Comparison of ENCODE assay signal across 8 mouse cellular contexts in the genomic region with DNA sequence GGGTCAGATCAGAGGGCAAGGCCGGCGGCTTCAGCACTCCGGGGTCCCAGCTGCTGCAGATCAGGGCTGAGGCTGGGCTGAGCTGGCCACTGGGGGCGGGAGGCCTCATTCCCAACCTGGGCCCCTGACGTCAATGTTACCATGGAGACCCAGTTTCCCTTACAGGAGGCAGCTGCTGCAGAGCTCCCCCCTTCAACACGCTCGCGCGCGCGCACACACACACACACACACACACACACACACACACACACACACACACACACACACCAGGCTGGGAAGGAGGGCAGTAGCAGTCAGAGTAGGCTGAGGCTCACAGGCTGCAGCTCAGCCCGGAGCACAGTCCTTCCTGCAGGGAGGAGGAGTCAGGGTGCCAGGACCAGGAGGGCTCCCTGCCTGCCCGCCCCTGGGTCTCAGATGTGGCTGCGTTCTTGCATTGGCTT. TPM values are rescaled to one million over a fixed set of nuclear protein-coding genes. Genes with fewer than 3 reads are reported as not detected.
DNase-seq lines count a peak whose midpoint lies in the region; ATAC-seq lines count a peak whose summit lies in the region.

No protein-coding gene starts in this region.

- H3K9me3 ChIP-seq in intestine, embryonic 16.5 days (ENCODE audit: control insufficient read depth, low read length), result no peaks in the 10 kb centered on the region

- H3K4me3 ChIP-seq in intestine, embryonic 16.5 days (ENCODE audit: low read length), result peak overlapping the region; percentile 19

- H3K36me3 ChIP-seq in intestine, embryonic 16.5 days (ENCODE audit: control insufficient read depth, insufficient read depth, low read length), result no peaks in the 10 kb centered on the region

- peaks cover 13% of the 10 kb centered on the region for H3K4me1 ChIP-seq in intestine, embryonic 16.5 days (ENCODE audit: control insufficient read depth, insufficient read depth, low read length)

- WGBS in intestine, embryonic 16.5 days, result 0% methylated on average over 12 of the region's 14 CpGs

- peak overlapping the region; percentile 57; the same call in 1 of the 2 replicates for H3K9ac ChIP-seq in intestine, embryonic 16.5 days (ENCODE audit: low read depth, low read length)

- H3K27ac ChIP-seq in intestine, embryonic 16.5 days (ENCODE audit: low read length), result peak overlapping the region; percentile 23; the same call in 1 of the 2 replicates

- ATAC-seq in intestine, embryonic 16.5 days, result peak; percentile 82
- ATAC-seq in megakaryocyte progenitor cell, adult 5-6 weeks (replicated peaks; ENCODE audit: poor library complexity), result peak; percentile 43
- ATAC-seq in activated CD4-positive, CD25-positive, alpha-beta regulatory T cell, adult 4 months, result no peak

- no peaks in the 10 kb centered on the region for H3K27me3 ChIP-seq in intestine, embryonic 16.5 days (replicated peaks; ENCODE audit: control insufficient read depth, insufficient read depth, low read length)

- DNase-seq in adrenal gland, postnatal 14 days, result peak; percentile 85
- peak; percentile 93 for DNase-seq in embryo, embryonic 10.5 days (ENCODE audit: low spot score)
- DNase-seq in heart, adult 18-20 months, result peak; percentile 55 to 69
- peak; percentile 86 to 88 for DNase-seq in left cerebral cortex, adult 9 months (ENCODE audit: low spot score in 2 of 2)
- DNase-seq in right cerebral cortex, adult 2 months (ENCODE audit: low spot score in 2 of 2), result peak; percentile 90 to 91

- peak overlapping the region; percentile 49 for H3K4me2 ChIP-seq in intestine, embryonic 16.5 days (ENCODE audit: low read depth, low read length)

RNA-seq across cellular contexts. Expression of a gene that starts 27.7 kb away (rescaled TPM):
- total RNA-seq in adrenal gland, postnatal 14 days (2021), result 3.4 and 8.0 TPM in 2 replicates
- total RNA-seq in heart, adult 18-20 months (2021), result 1 to 10 TPM; 7.6 to 8.5 TPM
- 3.6 and 3.7 TPM in 2 replicates for polyA plus RNA-seq in intestine, embryonic 16.5 days (2015; fragmentation: Nextera tagmentation; extraction: Ambion mirVana)
- total RNA-seq in megakaryocyte progenitor cell, adult 5-6 weeks (2015), result 47.8 and 52.7 TPM in 2 replicates
- 72.8 and 72.9 TPM in 2 replicates for total RNA-seq in megakaryocyte progenitor cell, adult 5-6 weeks (2017)
- 1 to 10 TPM in 1 of 2 experiments, not detected in 1; 1.1 TPM for polyA plus RNA-seq in activated CD4-positive, CD25-positive, alpha-beta regulatory T cell, adult 4 months (2017; shearing (Covaris generic))
